Mouse (Mus musculus) adipocyte (in vitro differentiated cells): Measurements from ENCODE around the gene Ermn.

Source experiments
- DNase-seq: peaks from one replicate; pipeline ENCODE4 v3.0.0-alpha.2; 2016; ENCODE audit warnings: low spot score

Ermn gene

GRCm38 (mm10) chr2:58052821-58053581 lies at the start of gene Ermn:
TSS of gene Ermn (minus strand) at chr2:58052864.
- no peak for DNase-seq

DNA sequence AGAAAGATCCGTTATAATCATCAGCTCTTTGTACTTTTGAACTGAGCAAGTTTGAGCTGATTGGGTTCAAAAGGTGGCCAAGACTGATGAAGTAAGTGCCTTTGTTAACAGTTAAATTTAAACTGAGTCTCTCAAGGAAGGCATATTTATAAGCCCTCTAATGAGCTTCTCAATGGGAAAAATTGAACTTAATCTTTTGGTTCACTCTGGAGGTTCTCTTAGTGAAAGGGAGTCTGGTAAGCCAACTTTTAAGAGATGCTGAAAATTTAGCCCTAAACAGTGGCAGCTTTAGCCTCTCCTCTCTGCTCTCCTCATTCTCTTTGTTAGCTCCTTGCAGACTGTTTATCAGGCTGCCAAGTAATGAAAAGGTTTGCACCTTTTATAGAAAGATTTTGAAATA lies 42.2 kb upstream of the Ermn start:
- no peak for DNase-seq

DNA sequence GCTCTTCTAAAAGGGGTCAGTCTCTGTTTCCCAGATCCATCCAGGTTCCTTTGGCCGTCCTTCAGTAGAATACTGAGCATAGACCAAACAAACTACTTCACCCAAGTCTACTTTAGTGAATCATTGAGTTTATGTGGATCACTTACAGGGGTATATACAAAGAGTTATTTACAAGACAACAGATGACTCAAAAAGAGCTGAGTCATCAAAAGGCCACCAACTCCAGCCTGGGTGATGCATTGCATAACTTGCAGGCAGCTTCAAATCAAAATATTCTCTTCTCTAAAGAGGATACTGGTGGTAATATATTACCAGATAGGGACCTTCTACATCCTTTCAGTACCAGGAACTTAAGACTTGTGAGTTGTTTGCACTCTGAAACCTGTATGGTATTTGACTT lies 33.8 kb upstream of the Ermn start:
- no peak for DNase-seq

GRCm38 (mm10) chr2:58079849-58080248 lies 27.2 kb upstream of the Ermn start:
- peak; percentile 4 for DNase-seq

- peak; percentile 39 for DNase-seq
Observed at GRCm38 (mm10) chr2:58055383-58055782, 2.7 kb upstream of the Ermn start.

DNA sequence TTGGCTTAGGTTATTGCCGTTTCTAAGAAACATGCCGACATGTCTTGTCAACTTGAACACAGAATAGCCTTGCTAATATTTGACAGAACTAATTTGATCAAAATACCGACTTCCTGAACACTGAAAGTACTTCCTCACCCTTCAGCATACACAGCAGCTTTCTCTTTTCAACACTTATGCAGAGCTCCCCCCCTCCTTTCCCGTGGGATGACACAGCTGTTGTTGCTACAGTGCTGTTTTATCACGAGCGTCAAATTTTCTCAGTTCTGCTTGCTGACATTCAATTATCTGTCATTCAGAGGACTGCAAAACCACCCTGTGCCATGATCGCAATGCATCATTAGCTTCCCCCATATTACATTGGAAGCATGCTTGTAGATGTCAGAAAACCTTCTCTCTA lies 10.8 kb downstream of the Ermn start:
- no peak for DNase-seq

GRCm38 (mm10) chr2:58036926-58037325 lies 15.7 kb downstream of the Ermn start:
- no peak for DNase-seq

DNA sequence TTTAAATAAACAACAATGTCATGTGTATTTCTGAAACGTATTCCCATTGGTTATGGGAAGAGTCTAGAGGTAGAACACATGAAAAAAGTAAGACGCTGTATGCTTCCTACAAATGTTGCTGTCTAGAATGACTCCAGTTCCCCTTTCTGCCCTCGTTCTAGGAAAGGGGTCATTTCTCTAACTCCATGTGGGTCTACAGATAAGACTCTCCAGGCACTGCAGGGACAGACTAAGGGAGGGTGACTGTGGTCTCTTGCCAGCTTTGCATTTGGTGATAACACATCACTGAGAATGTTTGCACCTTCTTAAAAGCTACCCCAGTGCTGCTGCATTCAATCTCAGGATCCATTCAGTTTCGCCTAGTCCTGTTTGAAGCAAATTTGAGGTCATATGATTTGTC lies 17.0 kb downstream of the Ermn start:
- DNase-seq, result no peak

DNA sequence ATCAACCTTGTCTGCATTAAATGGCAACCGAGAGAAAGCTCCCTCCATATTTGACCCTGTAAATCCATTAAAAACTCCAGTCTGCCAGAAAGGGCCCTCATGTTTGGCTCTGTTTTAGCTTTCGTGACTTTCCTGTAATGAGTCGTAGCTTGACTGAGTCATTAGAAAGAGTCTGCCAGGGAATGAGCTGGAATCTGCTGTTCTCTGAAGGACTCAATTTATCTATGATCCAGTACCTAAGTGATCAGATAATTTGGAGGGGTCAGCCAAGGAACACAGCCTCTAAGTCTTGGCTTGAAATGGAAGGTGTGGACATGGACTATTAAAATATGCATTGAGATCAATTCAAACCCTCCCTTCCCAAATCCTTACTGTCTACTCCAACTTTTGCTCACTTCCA lies 21.2 kb downstream of the Ermn start:
- no peak for DNase-seq

- peak; percentile 58 for DNase-seq
Observed at GRCm38 (mm10) chr2:58029404-58029803, 23.3 kb downstream of the Ermn start.

DNA sequence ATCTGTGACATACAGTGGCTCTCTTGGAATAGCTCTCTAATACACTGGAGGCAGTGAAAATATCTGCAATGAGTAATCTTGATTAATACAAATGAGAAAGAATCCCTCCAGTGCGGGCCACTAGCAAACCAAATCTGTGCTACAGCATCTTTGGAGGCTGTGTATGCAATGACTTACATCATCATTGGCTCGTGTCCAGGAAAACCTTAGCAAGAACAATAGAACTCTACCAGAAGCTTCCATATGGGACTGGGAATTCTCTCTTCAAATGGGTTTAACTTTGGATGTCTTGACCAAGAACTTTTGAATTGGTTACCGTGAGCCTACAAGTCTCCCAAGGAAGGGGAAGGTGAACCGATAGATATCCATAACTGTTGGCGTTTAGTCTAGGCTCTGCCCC lies 25.9 kb downstream of the Ermn start:
- DNase-seq, result peak; percentile 5

- no peak for DNase-seq
Observed at GRCm38 (mm10) chr2:58023556-58023955, 29.1 kb downstream of the Ermn start.

DNA sequence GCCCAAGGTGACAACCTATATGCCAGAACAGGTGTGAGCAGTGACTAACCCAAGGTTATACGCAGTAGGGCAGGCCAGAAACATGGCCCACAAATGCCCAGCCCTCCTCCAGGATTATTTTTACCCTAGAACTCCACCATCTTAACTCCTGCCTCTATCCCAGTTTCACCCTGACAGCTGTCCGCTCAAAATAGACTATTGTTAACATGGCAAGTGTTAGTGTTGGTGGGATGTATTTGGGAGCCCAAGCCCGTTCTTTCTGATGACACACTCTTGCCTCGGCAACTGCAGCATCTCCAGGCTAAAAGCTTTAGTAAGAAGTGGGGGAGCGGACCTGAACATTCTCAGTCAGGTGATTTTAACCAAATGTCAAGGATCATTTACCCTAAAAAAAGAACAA lies 45.6 kb downstream of the Ermn start:
- no peak for DNase-seq

GRCm38 (mm10) chr2:58001497-58001896 lies 51.2 kb downstream of the Ermn start:
- no peak for DNase-seq

GRCm38 (mm10) chr2:57997752-57998430 lies 54.8 kb downstream of the Ermn start, which contains the start of gene Galnt5:
TSS of gene Galnt5 (plus strand) at chr2:57997884.
- DNase-seq, result no peak
